Mouse (Mus musculus): Measurements from ENCODE around the gene Apoc2. TPM values are rescaled to one million over a fixed set of nuclear protein-coding genes. Genes with fewer than 3 reads are reported as not detected.
A peak's percentile ranks its signal among the peaks of the same experiment; 100 is the strongest.

Gene Apoc2
- polyA plus RNA-seq, 1 experiment = 1.2 TPM

DNA sequence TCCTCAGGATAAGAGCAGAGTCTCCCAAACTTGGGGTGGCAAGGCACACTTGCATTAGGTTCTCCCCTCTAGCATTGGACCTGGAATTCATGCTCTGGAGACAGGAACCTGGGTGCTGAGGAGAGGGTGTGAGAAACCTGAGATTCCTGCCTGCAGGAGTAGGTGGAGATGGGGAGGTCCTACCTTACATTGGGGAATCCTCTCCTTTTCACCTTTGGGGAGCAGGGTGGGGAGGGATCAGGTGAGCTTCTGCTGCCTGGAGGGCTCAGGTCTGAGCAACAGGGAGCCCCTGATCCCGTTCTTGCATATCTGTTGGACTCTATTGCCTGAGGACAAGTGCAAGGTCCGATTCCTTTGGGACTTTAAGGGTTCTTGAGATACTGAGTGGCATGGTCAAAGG, 39.1 kb upstream of the Apoc2 start:
- TF ChIP-seq CTCF (IDR thresholded peaks at IDR 0.05; ENCODE audit: extremely low read depth, insufficient read depth, insufficient read length, insufficient replicate concordance) (no peak), POLR2A (IDR thresholded peaks at IDR 0.05; ENCODE audit: low read depth, low read length) (no peak)
- H3K27ac ChIP-seq (ENCODE audit: insufficient read depth, low read length) = no peak overlapping the region

DNA sequence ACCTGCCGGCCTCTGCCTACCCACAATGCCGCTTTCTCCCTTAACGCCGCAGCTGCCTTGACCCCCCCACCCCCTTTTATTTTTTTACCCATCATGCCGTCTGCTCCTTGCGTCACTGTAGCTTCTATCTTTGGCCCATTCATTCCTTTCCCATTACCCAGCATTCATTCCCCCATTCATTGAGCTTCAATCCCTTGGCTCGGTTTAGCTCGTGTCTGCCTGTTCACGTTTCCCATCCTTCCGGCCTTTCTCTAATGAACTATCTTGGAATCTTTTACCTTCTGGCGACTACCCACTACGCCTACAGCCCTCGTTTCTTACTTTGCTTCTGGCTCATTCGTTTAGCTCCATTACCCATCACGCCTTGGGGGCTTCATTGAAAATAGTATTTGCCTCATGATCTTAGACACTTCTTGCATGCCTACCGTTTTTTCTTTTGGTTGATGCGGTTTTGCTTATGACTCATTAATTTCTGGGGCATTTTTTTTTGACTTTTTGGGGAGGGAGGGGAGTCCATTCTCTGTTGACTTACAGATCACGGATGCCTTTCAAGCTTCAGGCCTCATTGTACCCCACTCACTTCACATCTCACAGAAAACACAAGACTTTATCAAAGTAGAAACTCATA, 38.4 kb upstream of the Apoc2 start:
- peaks cover 5% of the 10 kb centered on the region; the same call in 1 of the 2 replicates for H3K4me1 ChIP-seq (ENCODE audit: control insufficient read depth, insufficient read depth, insufficient read length)

More for the DNA sequence above, 39.1 kb upstream of the Apoc2 start:
- Histone ChIP-seq H3K4me1 (ENCODE audit: control insufficient read depth, insufficient read depth, insufficient read length) (peaks cover 5% of the 10 kb centered on the region; the same call in 1 of the 2 replicates), H3K4me3 (ENCODE audit: extremely low read depth, insufficient read depth, insufficient read length) (no peak overlapping the region), H3K27me3 (ENCODE audit: control insufficient read depth, insufficient read depth, low read length) (no peaks in the 10 kb centered on the region), H3K36me3 (ENCODE audit: control insufficient read depth, insufficient read depth, low read length) (peaks cover 3% of the 10 kb centered on the region)
- no peak for DNase-seq (ENCODE audit: low read depth in 1 of 2, low spot score in 2 of 2)
- 85% methylated on average over 2 of the region's 2 CpGs for WGBS

DNA sequence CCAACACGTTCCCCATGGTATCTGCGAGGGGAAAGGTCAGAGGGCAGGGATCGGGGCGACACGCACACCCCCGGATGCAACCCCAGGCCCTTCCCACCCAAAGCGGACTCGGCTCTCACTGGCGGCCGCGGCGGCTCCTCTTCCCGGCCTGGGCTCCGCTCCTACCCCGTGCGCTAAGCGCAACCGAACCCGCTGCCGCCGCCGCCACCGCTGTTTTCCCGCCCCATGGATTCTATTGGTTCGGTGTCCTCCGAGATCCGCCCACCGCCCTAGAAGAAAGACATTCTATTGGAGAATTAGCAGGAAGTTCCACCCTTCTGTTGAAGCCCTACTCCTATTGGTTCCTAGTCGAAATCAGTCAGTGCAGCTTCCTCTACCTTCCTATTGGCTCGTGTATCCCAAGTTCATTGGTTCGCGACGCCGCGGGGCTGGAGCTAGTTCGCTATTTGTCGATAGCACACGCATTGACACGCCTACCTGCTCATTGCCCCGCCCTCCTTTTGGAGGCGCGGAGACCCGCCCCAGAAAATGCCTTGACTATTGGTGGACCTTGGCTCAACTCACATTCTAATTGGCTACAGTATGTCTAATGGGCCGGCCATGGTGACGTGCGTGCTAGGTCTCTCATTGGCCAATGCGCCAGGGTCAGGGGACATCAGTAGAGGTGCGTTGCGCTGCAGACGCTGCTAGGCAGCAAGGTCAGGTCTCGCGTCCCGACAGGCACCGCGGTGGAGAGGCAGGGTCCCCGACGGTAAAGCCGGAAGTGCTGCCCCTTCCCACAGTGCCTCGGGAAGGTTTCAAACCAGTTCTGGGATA, 37.7 kb upstream of the Apoc2 start, which contains the start of gene Tomm40:
Tomm40 (minus strand) TSS at position 200 of the 816 bp plus-strand sequence.
- DNase-seq (ENCODE audit: low read depth in 1 of 2, low spot score in 2 of 2) = peak; percentile 98 to 100
- H3K4me3 ChIP-seq (ENCODE audit: extremely low read depth, insufficient read depth, insufficient read length) = peak within 1 kb of the TSS; percentile 78
- TF ChIP-seq CTCF (IDR thresholded peaks at IDR 0.05; ENCODE audit: extremely low read depth, insufficient read depth, insufficient read length, insufficient replicate concordance) (no peak), POLR2A (IDR thresholded peaks at IDR 0.05; ENCODE audit: low read depth, low read length) (no peak; the same call in 1 of the 2 replicates)
- no peaks in the 10 kb centered on the region for H3K27me3 ChIP-seq (ENCODE audit: control insufficient read depth, insufficient read depth, low read length)
- WGBS = under 1% methylated on average over 59 of the region's 59 CpGs
- peak within 1 kb of the TSS; percentile 85 for H3K27ac ChIP-seq (ENCODE audit: insufficient read depth, low read length)
- H3K4me1 ChIP-seq (ENCODE audit: control insufficient read depth, insufficient read depth, insufficient read length) = peaks cover 5% of the 10 kb centered on the region; the same call in 1 of the 2 replicates
- peaks cover 10% of the 10 kb centered on the region for H3K36me3 ChIP-seq (ENCODE audit: control insufficient read depth, insufficient read depth, low read length)

More for the DNA sequence above, 38.4 kb upstream of the Apoc2 start:
- peaks cover 7% of the 10 kb centered on the region for H3K36me3 ChIP-seq (ENCODE audit: control insufficient read depth, insufficient read depth, low read length)
- H3K27me3 ChIP-seq (ENCODE audit: control insufficient read depth, insufficient read depth, low read length) = no peaks in the 10 kb centered on the region
- H3K27ac ChIP-seq (ENCODE audit: insufficient read depth, low read length) = peak overlapping the region; percentile 85
- 3% methylated on average over 18 of the region's 18 CpGs for WGBS
- H3K4me3 ChIP-seq (ENCODE audit: extremely low read depth, insufficient read depth, insufficient read length) = peak overlapping the region; percentile 62
- TF ChIP-seq POLR2A (IDR thresholded peaks at IDR 0.05; ENCODE audit: low read depth, low read length) = no peak
- TF ChIP-seq CTCF (IDR thresholded peaks at IDR 0.05; ENCODE audit: extremely low read depth, insufficient read depth, insufficient read length, insufficient replicate concordance) = no peak
- peak in 1 of 2 experiments; percentile 21 for DNase-seq (ENCODE audit: low read depth in 1 of 2, low spot score in 2 of 2)

DNA sequence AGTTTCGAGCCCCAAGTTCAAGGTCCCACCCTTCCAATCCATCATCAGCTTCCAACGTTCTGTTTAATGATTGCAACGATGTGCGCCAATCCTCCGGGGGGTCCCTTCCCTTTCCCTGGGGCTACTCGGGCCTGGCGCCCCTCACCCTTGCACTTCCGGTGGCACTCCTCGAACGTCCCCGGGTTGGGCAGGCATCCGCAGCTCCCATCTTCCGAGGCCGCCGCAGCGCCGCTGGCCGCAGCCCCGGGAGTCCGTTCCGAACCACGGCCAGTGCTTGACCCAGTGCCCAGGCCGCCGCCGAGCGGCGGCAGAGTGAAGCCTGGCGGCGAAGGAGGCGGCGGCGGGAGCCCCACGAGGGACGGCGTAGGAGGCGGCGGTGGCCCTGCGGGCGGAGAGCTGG, 37.1 kb upstream of the Apoc2 start:
- peaks cover 11% of the 10 kb centered on the region for H3K36me3 ChIP-seq (ENCODE audit: control insufficient read depth, insufficient read depth, low read length)
- under 1% methylated on average over 39 of the region's 39 CpGs for WGBS
- H3K4me1 ChIP-seq (ENCODE audit: control insufficient read depth, insufficient read depth, insufficient read length) = peaks cover 5% of the 10 kb centered on the region; the same call in 1 of the 2 replicates
- peak overlapping the region; percentile 78 for H3K4me3 ChIP-seq (ENCODE audit: extremely low read depth, insufficient read depth, insufficient read length)
- peak overlapping the region; percentile 45 for H3K27ac ChIP-seq (ENCODE audit: insufficient read depth, low read length)
- peak in 1 of 2 experiments; percentile 26 for DNase-seq (ENCODE audit: low read depth in 1 of 2, low spot score in 2 of 2)
- H3K27me3 ChIP-seq (ENCODE audit: control insufficient read depth, insufficient read depth, low read length) = no peaks in the 10 kb centered on the region
- TF ChIP-seq CTCF (IDR thresholded peaks at IDR 0.05; ENCODE audit: extremely low read depth, insufficient read depth, insufficient read length, insufficient replicate concordance) = no peak
- no peak for TF ChIP-seq POLR2A (IDR thresholded peaks at IDR 0.05; ENCODE audit: low read depth, low read length)

DNA sequence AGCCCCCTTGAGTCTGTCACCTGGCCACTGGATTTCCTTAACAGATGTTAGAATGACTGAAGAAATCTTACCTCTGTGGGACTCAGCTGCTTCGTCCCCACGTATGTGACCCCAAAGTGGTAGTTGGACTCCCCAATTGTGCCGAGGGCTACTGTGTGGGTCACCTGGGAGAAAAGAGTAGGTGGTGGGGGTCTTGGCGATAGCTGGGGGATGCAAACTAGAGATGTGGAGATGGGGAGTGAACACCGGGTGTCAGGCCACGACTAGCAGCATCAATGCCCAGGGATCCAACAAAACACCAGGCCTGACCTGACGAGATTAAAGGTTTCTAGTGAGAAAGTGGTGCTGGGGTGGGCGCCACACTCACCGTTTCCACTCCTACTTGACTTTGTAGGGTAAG, 35.9 kb upstream of the Apoc2 start:
- Histone ChIP-seq H3K4me3 (ENCODE audit: extremely low read depth, insufficient read depth, insufficient read length) (no peak overlapping the region), H3K36me3 (ENCODE audit: control insufficient read depth, insufficient read depth, low read length) (peaks cover 15% of the 10 kb centered on the region), H3K27me3 (ENCODE audit: control insufficient read depth, insufficient read depth, low read length) (no peaks in the 10 kb centered on the region), H3K4me1 (ENCODE audit: control insufficient read depth, insufficient read depth, insufficient read length) (peaks cover 5% of the 10 kb centered on the region; the same call in 1 of the 2 replicates), H3K27ac (ENCODE audit: insufficient read depth, low read length) (no peak overlapping the region)
- DNase-seq (ENCODE audit: low read depth in 1 of 2, low spot score in 2 of 2) = no peak
- TF ChIP-seq CTCF (IDR thresholded peaks at IDR 0.05; ENCODE audit: extremely low read depth, insufficient read depth, insufficient read length, insufficient replicate concordance) = no peak
- TF ChIP-seq POLR2A (IDR thresholded peaks at IDR 0.05; ENCODE audit: low read depth, low read length) = no peak
- 88% methylated on average over 9 of the region's 9 CpGs for WGBS

DNA sequence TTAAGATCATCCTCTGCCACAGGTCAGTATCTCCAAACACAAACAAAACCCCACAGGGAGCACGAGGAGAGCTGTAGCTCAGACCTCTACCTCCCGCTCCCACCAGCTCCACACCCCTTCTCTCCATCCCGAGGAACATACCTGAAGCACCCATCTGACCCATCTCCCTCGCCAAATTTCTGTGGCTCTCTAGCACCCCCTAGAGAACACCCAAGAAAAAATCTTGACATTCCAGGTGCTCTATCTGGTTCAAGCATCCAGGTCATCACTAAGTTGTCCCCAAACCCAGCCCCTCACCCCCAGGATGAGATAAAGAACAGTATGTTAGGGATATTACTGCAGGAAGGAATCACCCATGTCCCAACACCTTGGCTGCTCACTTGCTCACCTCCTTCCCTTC, 35.5 kb upstream of the Apoc2 start:
- H3K27ac ChIP-seq (ENCODE audit: insufficient read depth, low read length) = no peak overlapping the region
- no peak overlapping the region for H3K4me3 ChIP-seq (ENCODE audit: extremely low read depth, insufficient read depth, insufficient read length)
- TF ChIP-seq POLR2A (IDR thresholded peaks at IDR 0.05; ENCODE audit: low read depth, low read length) (no peak), CTCF (IDR thresholded peaks at IDR 0.05; ENCODE audit: extremely low read depth, insufficient read depth, insufficient read length, insufficient replicate concordance) (peak; percentile 12; the same call in 1 of the 2 replicates)
- peaks cover 5% of the 10 kb centered on the region; the same call in 1 of the 2 replicates for H3K4me1 ChIP-seq (ENCODE audit: control insufficient read depth, insufficient read depth, insufficient read length)
- H3K27me3 ChIP-seq (ENCODE audit: control insufficient read depth, insufficient read depth, low read length) = no peaks in the 10 kb centered on the region
- peak in 1 of 2 experiments; percentile 31 for DNase-seq (ENCODE audit: low read depth in 1 of 2, low spot score in 2 of 2)
- WGBS = 50% methylated on average over 4 of the region's 4 CpGs
- H3K36me3 ChIP-seq (ENCODE audit: control insufficient read depth, insufficient read depth, low read length) = peaks cover 15% of the 10 kb centered on the region

All from spleen, adult 2 months (tissue).